ENCODE assay signal across 28 mouse cellular contexts in genomic region chr3:123645008-123645407, GRCm38 (mm10). TPM values are rescaled to one million over a fixed set of nuclear protein-coding genes. Genes with fewer than 3 reads are reported as not detected.
DNase-seq lines count a peak whose midpoint lies in the region; ATAC-seq lines count a peak whose summit lies in the region.
"Had no signal": no experiment of that assay in that cellular context is flagged by ENCODE, and none has a peak within 500 bp of the region (broad histone marks: within the 10 kb centered on the region; RNA-seq: fewer than 3 reads in every experiment).

No protein-coding gene starts in this region.

- no peaks in the 10 kb centered on the region for H3K27me3 ChIP-seq in midbrain, embryonic 13.5 days
- no peaks in the 10 kb centered on the region for H3K27me3 ChIP-seq in midbrain, embryonic 10.5 days (ENCODE audit: low read depth, poor library complexity, severe bottlenecking)
- no peaks in the 10 kb centered on the region for H3K27me3 ChIP-seq in forebrain, embryonic 13.5 days
- no peaks in the 10 kb centered on the region for H3K27me3 ChIP-seq in hindbrain, embryonic 13.5 days
- H3K27me3 ChIP-seq: embryonic facial prominence, embryonic 12.5 days; liver, embryonic 12.5 days; megakaryocyte, embryonic 14.5 days had no signal

- peaks cover 17% of the 10 kb centered on the region for H3K4me1 ChIP-seq in midbrain, embryonic 13.5 days (replicated peaks)
- no peaks in the 10 kb centered on the region for H3K4me1 ChIP-seq in midbrain, embryonic 10.5 days
- peaks cover 11% of the 10 kb centered on the region; the same call in 1 of the 2 replicates for H3K4me1 ChIP-seq in forebrain, embryonic 13.5 days
- H3K4me1 ChIP-seq in hindbrain, embryonic 13.5 days (replicated peaks) = peaks cover 9% of the 10 kb centered on the region
- H3K4me1 ChIP-seq: embryonic facial prominence, embryonic 12.5 days; liver, embryonic 12.5 days; megakaryocyte, embryonic 14.5 days had no signal

- no peak overlapping the region for H3K4me3 ChIP-seq in midbrain, embryonic 13.5 days (replicated peaks)
- H3K4me3 ChIP-seq in midbrain, embryonic 10.5 days = no peak overlapping the region
- H3K4me3 ChIP-seq in forebrain, embryonic 13.5 days = no peak overlapping the region
- no peak overlapping the region for H3K4me3 ChIP-seq in hindbrain, embryonic 13.5 days
- H3K4me3 ChIP-seq: embryonic facial prominence, embryonic 12.5 days; liver, embryonic 12.5 days; megakaryocyte, embryonic 14.5 days had no signal

- no peak for DNase-seq in midbrain, embryonic 10.5 days (ENCODE audit: low spot score)
- DNase-seq in brain, embryonic 18.5 days (ENCODE audit: low read depth, low spot score) = peak; percentile 57
- DNase-seq in frontal cortex, postnatal 36 days (ENCODE audit: low spot score in 2 of 2) = no peak
- no peak for DNase-seq in c-Kit-positive CD71-positive TER-119-positive erythroid progenitor cells, embryonic 14.5 days (ENCODE audit: low spot score)
- DNase-seq: adrenal gland, postnatal 25 days; B cell, adult 2 months; cerebellum, adult 9-10 months; cerebellum, postnatal 36 days; gastrocnemius, postnatal 25 days; heart, adult 18-20 months; heart, postnatal 36 days; kidney, adult 9 months; kidney, postnatal 10 days; layer of hippocampus, postnatal 36 days; left cerebral cortex, postnatal 4 days; liver, postnatal 0 days; lung, postnatal 4 days; right cerebral cortex, postnatal 4 days; thymus, adult 2 months; thymus, postnatal 36 days had no signal

- H3K27ac ChIP-seq in midbrain, embryonic 13.5 days = no peak overlapping the region
- no peak overlapping the region for H3K27ac ChIP-seq in midbrain, embryonic 10.5 days (replicated peaks)
- 0 out of 2 replicates have a peak overlapping the region, but pooled peaks have one; percentile 21 for H3K27ac ChIP-seq in forebrain, embryonic 13.5 days
- no peak overlapping the region for H3K27ac ChIP-seq in hindbrain, embryonic 13.5 days
- H3K27ac ChIP-seq: embryonic facial prominence, embryonic 12.5 days; liver, embryonic 12.5 days had no signal

- no peak overlapping the region for H3K9ac ChIP-seq in midbrain, embryonic 13.5 days (replicated peaks)
- no peak overlapping the region for H3K9ac ChIP-seq in forebrain, embryonic 13.5 days
- no peak overlapping the region for H3K9ac ChIP-seq in hindbrain, embryonic 13.5 days
- H3K9ac ChIP-seq: embryonic facial prominence, embryonic 12.5 days; liver, embryonic 12.5 days; liver, postnatal 0 days had no signal

- 28% methylated on average over 4 of the region's 4 CpGs for WGBS in midbrain, embryonic 13.5 days
- 76% methylated on average over 4 of the region's 4 CpGs for WGBS in midbrain, embryonic 10.5 days
- 22% methylated on average over 4 of the region's 4 CpGs for WGBS in forebrain, embryonic 13.5 days
- 40% methylated on average over 4 of the region's 4 CpGs for WGBS in hindbrain, embryonic 13.5 days

- ATAC-seq in midbrain, embryonic 13.5 days = peak; percentile 72; the same call in 1 of the 2 replicates
- peak; percentile 86 for ATAC-seq in forebrain, embryonic 13.5 days
- peak; percentile 58; the same call in 1 of the 2 replicates for ATAC-seq in hindbrain, embryonic 13.5 days (ENCODE audit: low FRiP score)
- ATAC-seq: intestine, postnatal 0 days; liver, embryonic 12.5 days; liver, postnatal 0 days had no signal

- no peak overlapping the region for H3K4me2 ChIP-seq in midbrain, embryonic 13.5 days (replicated peaks)
- H3K4me2 ChIP-seq in forebrain, embryonic 13.5 days = no peak overlapping the region
- H3K4me2 ChIP-seq in hindbrain, embryonic 13.5 days = no peak overlapping the region
- H3K4me2 ChIP-seq: embryonic facial prominence, embryonic 12.5 days; heart, embryonic 11.5 days; liver, embryonic 12.5 days had no signal

- no peaks in the 10 kb centered on the region; the same call in 1 of the 2 replicates for H3K36me3 ChIP-seq in midbrain, embryonic 13.5 days
- H3K36me3 ChIP-seq in midbrain, embryonic 10.5 days = no peaks in the 10 kb centered on the region
- H3K36me3 ChIP-seq in forebrain, embryonic 13.5 days (ENCODE audit: poor library complexity, severe bottlenecking) = no peaks in the 10 kb centered on the region
- H3K36me3 ChIP-seq in hindbrain, embryonic 13.5 days = no peaks in the 10 kb centered on the region
- H3K36me3 ChIP-seq: embryonic facial prominence, embryonic 12.5 days; liver, embryonic 12.5 days had no signal

- no peaks in the 10 kb centered on the region for H3K9me3 ChIP-seq in midbrain, embryonic 13.5 days
- H3K9me3 ChIP-seq in midbrain, embryonic 10.5 days (replicated peaks) = no peaks in the 10 kb centered on the region
- H3K9me3 ChIP-seq in forebrain, embryonic 13.5 days (replicated peaks) = no peaks in the 10 kb centered on the region
- no peaks in the 10 kb centered on the region for H3K9me3 ChIP-seq in hindbrain, embryonic 13.5 days
- H3K9me3 ChIP-seq: embryonic facial prominence, embryonic 12.5 days; liver, embryonic 12.5 days had no signal

RNA-seq across cellular contexts. Expression of gene Ndst3, which starts 45.6 kb away (rescaled TPM):
- 20.3 and 20.6 TPM in 2 replicates for polyA plus RNA-seq in midbrain, embryonic 13.5 days (2015; fragmentation: Nextera tagmentation; extraction: Ambion mirVana)
- 3.5 and 10.1 TPM in 2 replicates for polyA plus RNA-seq in midbrain, embryonic 10.5 days (2016; fragmentation: Nextera tagmentation; extraction: Ambion mirVana)
- 9.9 and 11.4 TPM in 2 replicates for polyA plus RNA-seq in forebrain, embryonic 13.5 days (2015; fragmentation: Nextera tagmentation; extraction: Ambion mirVana)
- 11.2 and 12.9 TPM in 2 replicates for polyA plus RNA-seq in hindbrain, embryonic 13.5 days (2015; fragmentation: Nextera tagmentation; extraction: Ambion mirVana)
- polyA plus RNA-seq: thymus, adult 2 months had no signal
